Mouse (Mus musculus): ENCODE data around the gene Pmm1.

DNA sequence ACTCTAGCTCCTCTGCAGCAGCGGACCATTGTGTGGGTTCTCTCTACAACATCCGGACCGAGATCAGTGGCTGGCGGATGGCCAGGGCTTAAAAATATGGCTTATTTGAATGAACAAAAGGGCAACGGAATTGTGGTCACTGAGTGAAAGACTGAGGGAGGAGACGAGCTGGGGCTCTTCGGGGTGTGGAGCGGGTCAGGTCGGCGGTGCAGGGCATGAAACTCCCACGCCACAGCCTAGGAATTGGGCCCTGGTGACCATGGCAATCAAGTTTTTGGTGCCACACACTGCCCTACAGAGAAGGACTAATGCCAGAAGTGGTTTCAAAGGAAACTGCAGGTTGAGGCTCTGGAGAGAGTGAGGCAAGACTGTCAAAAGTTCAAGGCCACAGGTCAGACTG, 32.5 kb downstream of the Pmm1 start:
- TF ChIP-seq CTCF (IDR thresholded peaks at IDR 0.05; ENCODE audit: low read depth, low read length) (no peak), TAL1 (conservative IDR thresholded peaks at IDR 0.05; ENCODE audit: low read depth, low read length) (no peak), POLR2AphosphoS5 (IDR thresholded peaks at IDR 0.05; ENCODE audit: insufficient replicate concordance, low read depth, low read length) (no peak), GATA1 (IDR thresholded peaks at IDR 0.05; ENCODE audit: borderline replicate concordance, low read length) (no peak)
